Mouse (Mus musculus): ENCODE data around the gene Mpp6.

The Mpp6 gene

GRCm38 (mm10) chr6:50109757-50110378, at the start of gene Mpp6:
Gene Mpp6, plus strand, starts transcription at chr6:50110241.
- DNase-seq (ENCODE audit: low spot score) = peak; percentile 72

- DNase-seq (ENCODE audit: low spot score) = no peak
Observed at GRCm38 (mm10) chr6:50066172-50066571, 43.9 kb upstream of the Mpp6 start.

GRCm38 (mm10) chr6:50068490-50068889, 41.6 kb upstream of the Mpp6 start:
- DNase-seq (ENCODE audit: low spot score) = no peak

GRCm38 (mm10) chr6:50075248-50075647, 34.8 kb upstream of the Mpp6 start:
- DNase-seq (ENCODE audit: low spot score) = no peak

GRCm38 (mm10) chr6:50076473-50076872, 33.6 kb upstream of the Mpp6 start:
- DNase-seq (ENCODE audit: low spot score) = no peak

- DNase-seq (ENCODE audit: low spot score) = no peak
Observed at GRCm38 (mm10) chr6:50080431-50080830, 29.6 kb upstream of the Mpp6 start.

- no peak for DNase-seq (ENCODE audit: low spot score)
Observed at GRCm38 (mm10) chr6:50085206-50085605, 24.8 kb upstream of the Mpp6 start.

- DNase-seq (ENCODE audit: low spot score) = no peak
Observed at GRCm38 (mm10) chr6:50089333-50089732, 20.7 kb upstream of the Mpp6 start.

GRCm38 (mm10) chr6:50090221-50090620, 19.8 kb upstream of the Mpp6 start:
- no peak for DNase-seq (ENCODE audit: low spot score)

- no peak for DNase-seq (ENCODE audit: low spot score)
Observed at GRCm38 (mm10) chr6:50091462-50092154, 18.4 kb upstream of the Mpp6 start.

GRCm38 (mm10) chr6:50109201-50109756, 762 bp upstream of the Mpp6 start:
- no peak for DNase-seq (ENCODE audit: low spot score)

- DNase-seq (ENCODE audit: low spot score) = peak; percentile 8
Observed at GRCm38 (mm10) chr6:50110379-50110941, 419 bp downstream of the Mpp6 start.

- no peak for DNase-seq (ENCODE audit: low spot score)
Observed at GRCm38 (mm10) chr6:50111111-50111655, 1.1 kb downstream of the Mpp6 start.

GRCm38 (mm10) chr6:50112775-50113174, 2.7 kb downstream of the Mpp6 start:
- peak; percentile 91 for DNase-seq (ENCODE audit: low spot score)

GRCm38 (mm10) chr6:50114280-50114679, 4.2 kb downstream of the Mpp6 start:
- no peak for DNase-seq (ENCODE audit: low spot score)

GRCm38 (mm10) chr6:50120931-50121330, 10.9 kb downstream of the Mpp6 start:
- DNase-seq (ENCODE audit: low spot score) = no peak

- DNase-seq (ENCODE audit: low spot score) = no peak
Observed at GRCm38 (mm10) chr6:50122835-50123234, 12.8 kb downstream of the Mpp6 start.

GRCm38 (mm10) chr6:50124197-50124596, 14.2 kb downstream of the Mpp6 start:
- DNase-seq (ENCODE audit: low spot score) = no peak

GRCm38 (mm10) chr6:50126331-50126730, 16.3 kb downstream of the Mpp6 start:
- no peak for DNase-seq (ENCODE audit: low spot score)

- no peak for DNase-seq (ENCODE audit: low spot score)
Observed at GRCm38 (mm10) chr6:50127536-50127935, 17.5 kb downstream of the Mpp6 start.

GRCm38 (mm10) chr6:50137651-50138050, 27.6 kb downstream of the Mpp6 start:
- DNase-seq (ENCODE audit: low spot score) = no peak

GRCm38 (mm10) chr6:50139526-50139925, 29.5 kb downstream of the Mpp6 start:
- no peak for DNase-seq (ENCODE audit: low spot score)

GRCm38 (mm10) chr6:50146158-50146557, 36.1 kb downstream of the Mpp6 start:
- no peak for DNase-seq (ENCODE audit: low spot score)
